Mouse (Mus musculus) liver, adult 2 months (tissue): ENCODE data around the gene Obscn.

Experiments
- CTCF ChIP-seq: fragments of 200-500 bp; IDR thresholded peaks from 2 replicates; pipeline ENCODE4 v1.5.1; 2011; ENCODE audit warnings: low read depth, low read length, control low read depth
- POLR2A ChIP-seq: fragments of 200-500 bp; IDR thresholded peaks from 2 replicates; pipeline ENCODE4 v1.6.1; 2011; ENCODE audit warnings: low read length, control low read depth; ENCODE audit not compliant: insufficient read depth; ENCODE audit errors: extremely low read depth

- no peak for TF ChIP-seq POLR2A
- no peak for TF ChIP-seq CTCF
Measured at GRCm38 (mm10) chr11:58979661-58980060, 156.5 kb downstream of the Obscn start.
